Mouse (Mus musculus): ENCODE measurements around the gene Hypk.
"Not testable (repeated sequence)": the region's sequence is repeated elsewhere in the genome, so short reads cannot be mapped to it uniquely, and the experiment has no call there.

Gene Hypk

DNA sequence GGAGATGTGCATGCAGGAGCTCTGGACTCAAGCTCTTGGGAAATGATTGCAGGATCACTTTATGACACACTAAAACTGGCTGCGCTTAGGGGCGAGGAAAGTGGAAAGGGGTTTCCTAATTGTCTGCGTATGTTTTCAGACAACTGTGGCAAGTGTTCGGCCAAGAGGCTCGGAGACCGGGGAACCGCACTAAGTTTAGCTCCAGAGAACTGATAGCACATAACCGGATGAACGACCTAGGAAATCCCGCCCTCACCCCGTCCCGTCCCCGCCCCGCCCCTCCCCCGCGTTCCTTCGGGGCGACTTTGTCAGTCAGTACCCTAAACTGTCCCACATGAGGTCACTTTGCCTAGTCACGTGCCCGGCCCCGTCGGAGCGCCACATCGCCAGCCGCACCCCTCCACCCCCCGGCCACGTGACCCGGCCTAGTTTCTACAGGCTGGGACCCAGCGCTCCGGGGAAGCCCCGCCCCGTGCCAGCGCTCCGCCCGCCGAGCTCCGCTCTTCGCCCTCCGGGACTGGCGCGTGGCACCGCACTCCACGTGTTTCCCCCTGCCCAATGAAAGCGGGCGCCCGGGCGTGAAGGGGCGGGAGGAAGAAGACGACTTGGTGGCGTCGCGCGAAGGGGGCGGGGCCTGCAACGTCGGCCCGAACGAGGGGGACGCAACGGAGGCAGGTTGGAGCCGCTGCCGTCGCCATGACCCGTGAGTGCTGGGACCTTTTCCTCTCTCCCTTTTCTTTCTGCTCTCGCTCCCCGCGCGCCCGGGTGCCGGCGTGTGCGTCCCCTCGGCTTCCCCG, 4.2 kb upstream of the Hypk start, which contains the start of gene Serf2:
TSS of gene Serf2 (plus strand) at position 457 of the 797 bp plus-strand sequence.
- peak; percentile 99 to 100 for DNase-seq

DNA sequence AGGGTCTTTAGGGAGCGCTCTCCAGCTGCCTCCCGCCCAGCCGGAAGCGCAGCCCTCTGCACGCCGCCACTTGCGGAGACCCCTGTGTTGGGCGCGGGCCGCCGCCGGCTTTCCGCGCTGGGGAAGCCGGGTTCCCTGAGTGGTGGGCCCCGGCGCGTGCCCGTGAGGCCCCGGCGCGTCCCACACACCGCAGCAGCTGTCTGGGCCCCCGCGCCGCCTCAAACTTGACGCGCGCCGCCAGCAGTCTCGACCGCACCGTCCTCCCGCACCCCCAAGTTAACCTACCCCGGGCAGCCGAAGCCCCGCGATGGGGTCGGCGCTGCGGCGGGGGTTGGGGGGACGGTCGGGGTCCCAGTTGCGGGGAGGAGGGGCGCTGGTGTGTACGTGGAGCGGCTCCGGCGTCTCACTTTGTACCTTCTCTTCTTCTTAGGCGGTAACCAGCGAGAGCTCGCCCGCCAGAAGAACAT, 3.5 kb upstream of the Hypk start:
- DNase-seq: no peak

DNA sequence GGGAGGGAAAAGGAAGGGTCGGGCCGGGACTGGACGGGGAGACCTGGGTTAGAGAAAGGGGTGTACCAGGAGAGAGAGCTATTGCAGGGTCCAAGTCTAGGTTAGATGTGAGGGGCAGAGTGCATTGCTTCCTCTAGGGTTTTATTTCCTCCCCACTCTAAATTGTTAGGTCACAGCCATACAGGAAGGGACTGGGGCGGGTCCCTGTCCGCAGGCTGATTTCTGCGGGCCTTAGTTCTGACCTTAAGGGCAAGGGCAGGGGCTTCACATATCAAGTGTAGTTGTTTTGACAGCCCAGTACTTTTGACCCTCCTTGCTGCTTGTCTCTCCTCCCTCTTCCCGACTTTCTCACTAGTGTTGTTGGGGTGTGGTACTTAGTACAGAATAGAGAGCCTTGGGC, 3.0 kb upstream of the Hypk start:
- DNase-seq: peak in 1 of 2 experiments; percentile 25

DNA sequence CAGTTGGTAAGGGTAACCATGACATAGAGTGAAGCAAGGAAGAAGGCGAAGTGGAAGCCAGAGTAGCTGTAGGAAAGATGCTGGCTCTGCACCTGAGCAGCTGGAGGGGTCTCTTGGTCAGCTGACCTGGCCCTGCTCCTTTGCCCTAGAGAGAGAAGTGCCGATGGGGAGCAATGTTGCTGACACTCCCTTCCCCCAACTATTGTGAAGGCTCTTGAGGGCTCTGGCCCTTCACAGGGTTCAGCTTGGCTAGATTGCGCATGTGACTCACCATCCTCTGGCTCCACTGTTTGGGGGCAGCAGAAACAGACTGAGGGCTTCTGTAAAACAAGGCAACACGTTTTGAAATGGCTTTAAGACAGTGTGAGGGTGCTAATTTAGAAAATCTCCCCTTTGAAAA, 729 bp upstream of the Hypk start:
- no peak for DNase-seq

DNA sequence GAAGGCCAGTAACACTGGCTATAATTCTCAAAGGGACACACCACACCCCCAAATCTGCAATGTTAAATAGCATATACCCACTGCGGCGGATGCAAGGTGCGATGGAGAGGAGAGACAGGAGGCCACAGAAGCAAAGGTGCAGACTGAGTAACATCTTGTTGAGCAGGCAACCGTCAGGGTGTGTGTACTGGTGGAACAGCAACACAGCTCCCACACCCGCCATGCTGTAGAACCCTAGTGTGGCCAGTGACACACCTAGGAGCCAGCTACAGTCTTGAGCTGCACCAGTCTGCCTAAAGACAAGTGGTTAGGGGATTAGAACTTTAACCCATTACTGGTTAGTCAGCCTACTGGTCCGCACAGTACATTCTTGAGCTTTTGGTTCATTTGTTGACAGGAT, 827 bp downstream of the Hypk start:
- DNase-seq: no peak

DNA sequence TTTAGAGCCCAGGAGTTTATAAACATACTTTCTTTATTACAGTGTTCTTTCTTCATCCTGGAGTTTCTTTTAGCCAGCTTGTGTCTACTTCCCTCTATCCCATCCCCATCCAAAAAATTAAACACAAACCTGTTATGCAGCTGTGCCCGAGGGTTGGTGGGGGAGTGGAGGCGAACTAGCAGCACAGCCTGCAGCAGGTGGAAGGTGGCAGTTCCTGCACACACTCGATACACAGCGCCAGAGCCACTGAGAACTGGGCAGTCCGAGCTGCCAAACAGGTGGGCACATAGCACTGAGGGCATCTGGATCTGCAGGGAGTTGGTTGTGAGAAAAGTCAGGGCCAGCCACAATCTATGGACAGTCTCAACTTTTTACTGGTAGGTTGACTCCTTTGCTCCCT, 2.4 kb downstream of the Hypk start:
- no peak for DNase-seq

DNA sequence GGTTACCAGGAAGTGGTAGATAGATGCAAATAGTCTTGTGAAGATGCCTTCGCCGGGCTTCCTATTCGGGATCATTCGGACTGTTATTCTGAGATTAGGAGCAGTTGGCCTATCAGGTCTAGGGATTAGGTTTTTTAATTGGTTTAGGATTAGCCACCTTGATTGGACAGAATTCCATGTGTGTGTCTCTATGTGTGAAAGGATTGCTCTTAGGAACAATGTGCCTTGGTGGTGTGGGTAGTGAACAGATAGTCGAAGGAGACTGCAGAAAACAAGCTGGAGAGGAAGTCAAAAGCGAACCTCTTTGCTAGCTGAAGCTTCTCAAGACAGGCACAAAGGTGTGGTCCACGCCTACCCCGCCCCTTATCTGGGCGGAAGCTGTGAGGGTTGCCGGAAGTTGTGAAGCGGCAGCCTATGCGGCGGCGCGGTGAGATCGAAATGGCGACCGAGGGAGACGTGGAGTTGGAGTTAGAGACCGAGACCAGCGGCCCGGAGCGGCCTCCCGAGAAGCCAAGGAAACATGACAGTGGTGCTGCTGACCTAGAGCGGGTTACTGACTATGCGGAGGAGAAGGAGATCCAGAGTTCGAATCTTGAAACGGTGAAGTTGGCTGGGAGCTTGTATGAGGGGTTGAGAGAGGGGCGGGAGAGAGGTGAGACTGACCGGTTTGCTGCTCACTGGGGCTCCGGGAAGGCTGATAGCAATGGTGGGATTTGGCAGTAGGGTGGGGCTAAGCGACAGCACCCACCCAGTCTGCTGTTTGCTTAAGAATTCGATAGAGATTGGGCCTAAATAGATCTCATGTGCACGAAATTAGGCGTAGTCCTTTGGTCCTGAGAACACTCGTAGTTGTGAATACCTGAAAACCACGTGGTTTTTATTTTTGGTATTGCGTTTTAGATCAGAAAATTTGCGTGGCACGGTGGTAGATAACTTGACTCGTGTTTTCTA, 3.9 kb downstream of the Hypk start, which contains the start of gene Serinc4:
TSS of gene Serinc4 (minus strand) at position 90 of the 951 bp plus-strand sequence.
- DNase-seq: peak; percentile 78 to 83

DNA sequence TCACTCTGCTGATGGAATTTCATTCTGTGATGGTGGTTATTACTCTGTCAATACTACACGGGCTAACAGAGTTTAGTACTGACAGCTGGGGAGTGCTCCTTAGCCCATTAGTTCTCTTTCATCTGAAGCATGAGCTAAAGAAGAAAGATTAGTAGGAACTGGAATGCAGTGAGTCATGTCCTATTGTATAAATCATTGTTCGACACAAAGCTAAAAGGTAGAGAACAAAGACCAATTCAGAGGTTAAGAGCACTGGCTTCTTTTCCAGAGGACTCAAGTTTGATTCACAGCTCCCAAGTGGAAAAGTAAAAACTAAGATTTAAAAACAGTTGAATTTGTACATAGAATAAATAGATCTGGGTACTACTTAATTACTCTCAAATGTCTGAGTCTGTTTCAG, 7.0 kb downstream of the Hypk start:
- DNase-seq: no peak

DNA sequence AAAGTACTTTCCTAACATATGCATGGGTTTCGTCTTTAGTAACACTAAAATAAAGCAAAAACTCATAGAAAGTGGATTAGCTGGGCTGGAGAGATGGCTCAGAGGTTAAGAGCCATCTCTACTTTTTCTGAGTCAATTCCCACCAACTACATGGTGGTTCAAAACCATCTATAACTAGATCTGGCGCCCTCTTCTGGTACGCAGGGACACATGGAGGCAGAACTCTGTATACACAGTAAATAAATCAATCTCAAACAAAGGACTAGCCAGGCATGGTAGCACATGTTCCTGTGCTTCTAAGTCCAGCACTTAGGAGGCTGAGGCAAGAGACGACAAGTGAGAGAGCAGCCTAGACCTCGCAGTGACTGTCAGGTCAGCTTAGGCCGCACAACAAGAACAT, 15.9 kb downstream of the Hypk start:
- DNase-seq: not testable (repeated sequence)

DNA sequence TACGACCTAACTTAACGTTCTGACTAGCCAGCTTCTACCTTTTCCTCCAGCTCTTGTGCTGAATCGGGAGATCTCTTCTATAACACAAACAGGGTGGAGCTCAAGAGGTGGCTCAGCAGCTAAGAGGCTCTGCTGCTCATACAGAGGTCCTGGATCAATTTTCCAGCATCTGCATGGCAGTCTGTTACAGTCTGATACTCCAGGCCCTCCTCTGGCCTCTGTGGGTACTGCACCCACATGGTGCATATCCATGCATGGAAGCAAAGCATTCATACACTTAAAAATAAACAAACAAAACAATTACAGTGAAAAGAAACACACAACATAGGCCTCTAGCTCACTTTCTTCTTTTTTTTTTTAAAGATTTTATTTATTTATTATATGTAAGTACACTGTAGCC, 19.7 kb downstream of the Hypk start:
- not testable (repeated sequence) for DNase-seq

DNA sequence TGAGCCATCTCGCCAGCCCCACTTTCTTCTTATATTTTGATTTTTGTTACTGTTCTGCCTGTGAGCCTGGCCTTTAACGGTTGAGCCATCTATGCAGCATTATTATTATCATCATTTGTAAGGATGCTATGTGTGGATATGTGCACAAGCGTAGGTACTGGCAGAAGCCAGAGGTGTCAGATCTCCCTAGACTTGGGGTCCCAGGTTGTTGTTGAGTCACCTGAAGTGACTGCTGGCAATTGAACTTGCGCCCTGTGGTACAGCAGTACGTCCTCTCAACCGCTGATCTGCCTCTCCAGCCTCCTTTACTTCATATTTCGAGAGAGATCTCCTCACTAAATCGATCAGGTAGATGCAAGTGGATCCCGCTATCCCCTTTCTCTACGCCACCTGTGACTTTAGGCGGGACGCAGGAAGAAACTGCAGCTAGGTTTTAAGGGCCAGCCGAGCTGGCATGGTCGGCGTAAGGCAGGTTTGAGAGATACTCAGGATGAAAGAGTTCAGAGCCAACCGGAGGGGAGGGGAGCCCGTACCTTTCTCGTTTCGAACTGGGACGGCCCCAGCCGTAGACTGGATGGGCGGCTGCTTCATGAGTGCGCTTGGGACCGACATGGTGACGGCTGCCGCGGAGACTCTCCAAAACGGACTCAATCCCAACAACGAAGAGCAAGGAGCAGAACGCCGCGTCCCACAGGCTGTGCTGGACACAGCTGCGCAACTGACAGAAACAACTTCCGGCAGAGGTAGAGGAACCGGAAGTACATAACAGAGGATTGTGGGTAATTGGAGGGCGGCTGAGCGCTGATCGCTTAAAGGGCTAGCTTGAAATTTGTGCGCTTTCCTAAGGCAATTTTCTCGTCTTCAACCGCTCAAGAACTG, 20.4 kb downstream of the Hypk start, which contains the start of gene Mfap1b:
TSS of gene Mfap1b (minus strand) at position 767 of the 879 bp plus-strand sequence.
- peak; percentile 60 to 65 for DNase-seq

DNA sequence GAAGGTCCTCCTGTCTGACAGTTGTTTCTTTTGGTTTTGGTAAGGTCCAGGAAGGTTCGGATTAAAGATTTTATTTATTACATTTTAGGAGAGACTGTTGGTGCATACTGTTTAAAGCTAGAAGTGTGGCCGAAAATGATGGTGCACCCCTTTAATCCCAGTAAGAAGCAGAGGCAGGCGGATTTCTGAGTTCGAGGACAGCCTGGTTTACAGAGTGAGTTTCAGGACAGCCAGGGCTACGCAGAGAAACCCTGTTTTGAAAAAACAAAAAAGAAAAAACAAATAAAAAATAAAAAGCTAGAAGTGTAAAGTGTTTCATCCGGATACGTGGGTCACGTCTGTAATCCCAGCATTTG, 21.1 kb downstream of the Hypk start:
- no peak for DNase-seq

DNA sequence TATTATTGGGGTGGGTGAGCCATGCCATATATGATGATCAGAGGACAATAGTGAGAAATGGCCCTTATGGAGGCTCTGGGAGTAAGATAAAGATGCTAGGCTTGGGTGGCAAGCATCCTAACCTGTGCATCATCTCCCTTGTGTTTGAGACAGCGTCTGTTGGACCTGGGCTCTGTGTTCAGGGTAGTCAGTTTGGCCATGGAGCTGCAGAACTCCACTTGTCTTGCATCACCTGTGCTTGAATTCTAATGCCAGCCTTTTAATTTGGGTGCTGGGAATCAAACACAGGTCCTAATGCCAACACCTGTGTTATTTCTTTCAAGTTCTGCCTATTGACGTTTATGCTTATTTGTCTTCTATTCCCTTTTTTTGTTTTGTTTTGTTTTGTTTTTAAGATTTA, 22.2 kb downstream of the Hypk start:
- DNase-seq: not testable (repeated sequence)

DNA sequence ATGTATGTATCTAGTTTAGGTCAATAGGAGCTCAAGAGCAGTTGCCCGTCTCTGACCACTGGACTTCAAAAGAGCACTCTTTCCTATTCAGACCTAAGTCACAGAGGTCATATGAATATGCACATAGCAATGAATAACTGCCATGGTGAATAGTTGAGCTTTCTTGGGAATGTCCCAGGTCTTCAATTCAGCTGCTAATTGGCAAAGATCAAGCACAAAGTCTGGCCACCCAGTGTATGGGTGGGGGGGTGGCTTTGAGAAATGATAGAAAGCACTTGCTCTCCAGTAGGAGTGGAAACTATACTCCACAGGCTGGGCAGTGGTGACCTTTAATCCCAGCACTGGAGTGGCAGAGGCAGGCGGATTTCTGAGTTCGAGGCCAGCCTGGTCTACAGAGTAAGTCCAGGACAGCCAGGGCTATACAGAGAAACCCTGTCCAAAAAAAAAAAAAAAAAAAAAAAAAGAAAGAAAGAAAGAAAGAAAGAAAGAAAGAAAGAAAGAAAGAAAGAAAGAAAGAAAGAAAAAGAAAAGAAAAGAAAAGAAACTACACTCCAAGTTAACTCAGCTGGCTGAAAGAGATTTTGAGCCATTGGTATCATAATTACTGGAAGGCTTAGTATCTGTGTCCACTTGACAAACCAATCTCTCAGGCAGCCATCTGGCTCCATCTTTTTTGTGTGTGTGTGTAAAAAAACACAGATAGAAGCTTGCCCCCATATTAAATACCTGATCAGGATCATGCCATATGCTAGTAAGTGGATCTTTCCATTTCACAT, 24.6 kb downstream of the Hypk start:
- DNase-seq: no peak

DNA sequence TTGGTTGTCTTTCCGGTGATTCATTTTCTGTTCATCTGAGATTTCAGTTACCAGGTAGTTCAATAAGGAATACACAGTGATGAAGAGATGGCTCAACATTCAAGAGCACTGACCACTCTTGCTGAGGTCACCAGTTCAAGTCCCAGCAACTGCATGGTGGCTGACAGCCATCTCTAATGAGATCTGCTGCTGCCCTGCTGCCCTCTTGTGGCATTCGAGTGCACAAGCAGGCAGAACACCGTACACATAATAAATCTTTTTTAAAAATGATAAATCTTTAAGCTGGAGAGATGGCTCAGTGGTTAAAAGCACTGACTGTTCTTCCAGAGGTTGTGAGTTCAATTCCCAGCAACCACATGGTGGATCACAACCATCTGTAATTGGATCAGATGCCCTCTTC, 27.4 kb downstream of the Hypk start:
- DNase-seq: peak in 1 of 2 experiments; percentile 44

DNA sequence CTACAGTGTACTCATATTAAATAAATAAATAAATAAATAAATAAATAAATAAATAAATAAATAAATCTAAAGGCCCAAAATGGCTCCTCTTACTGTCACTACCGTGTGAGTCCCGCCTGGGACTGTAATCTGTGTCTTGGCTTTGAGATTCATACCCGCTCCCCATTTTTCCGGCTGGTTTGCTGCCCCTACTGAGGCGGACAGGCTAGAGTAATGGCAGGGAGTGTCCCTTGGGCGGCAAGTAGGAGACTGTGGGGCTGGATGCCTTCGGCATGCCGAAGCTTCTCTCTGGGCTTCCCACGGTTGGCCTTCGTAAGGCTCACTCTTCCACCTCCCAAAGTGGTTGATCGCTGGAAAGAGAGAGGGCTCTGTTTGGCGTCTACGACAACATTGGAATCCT, 27.8 kb downstream of the Hypk start:
- not testable (repeated sequence) for DNase-seq

DNA sequence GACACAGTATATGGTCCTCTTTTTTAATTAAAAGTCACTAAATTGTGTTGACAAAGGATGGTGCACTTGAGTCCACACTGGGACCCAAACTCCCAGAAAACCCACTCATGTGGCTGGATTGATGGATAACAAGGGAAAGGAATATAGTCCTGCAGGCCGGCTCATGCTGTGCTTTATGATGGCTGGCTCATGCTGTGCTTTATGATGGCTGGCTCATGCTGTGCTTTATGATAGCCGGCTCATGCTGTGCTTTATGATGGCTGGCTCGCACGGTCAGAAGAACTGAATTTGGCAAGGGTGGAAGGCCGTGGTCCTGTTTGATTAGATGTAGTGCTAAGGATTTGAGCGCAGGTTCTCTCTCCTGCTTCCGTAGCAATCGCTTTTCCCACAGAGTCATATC, 30.5 kb downstream of the Hypk start:
- no peak for DNase-seq

DNA sequence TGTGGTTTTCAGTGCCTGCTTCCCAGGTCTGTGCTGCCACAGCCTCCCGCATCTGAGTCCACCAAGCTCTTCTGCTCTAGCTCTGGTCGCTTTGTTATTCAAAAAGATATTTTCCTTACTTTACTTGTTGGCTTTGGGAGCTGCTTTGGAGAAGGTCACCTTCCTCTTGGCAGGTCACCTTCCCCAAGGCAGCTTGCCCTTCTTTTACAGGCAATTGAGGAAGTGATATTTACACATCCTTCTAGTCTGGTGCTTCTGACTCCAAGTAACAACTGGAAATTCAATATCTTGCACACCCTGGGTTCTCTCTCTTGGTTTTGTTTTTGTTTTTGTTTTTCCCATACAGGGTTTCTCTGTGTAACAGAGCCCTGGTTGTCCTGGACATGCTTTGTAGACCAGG, 31.3 kb downstream of the Hypk start:
- DNase-seq: not testable (repeated sequence)

DNA sequence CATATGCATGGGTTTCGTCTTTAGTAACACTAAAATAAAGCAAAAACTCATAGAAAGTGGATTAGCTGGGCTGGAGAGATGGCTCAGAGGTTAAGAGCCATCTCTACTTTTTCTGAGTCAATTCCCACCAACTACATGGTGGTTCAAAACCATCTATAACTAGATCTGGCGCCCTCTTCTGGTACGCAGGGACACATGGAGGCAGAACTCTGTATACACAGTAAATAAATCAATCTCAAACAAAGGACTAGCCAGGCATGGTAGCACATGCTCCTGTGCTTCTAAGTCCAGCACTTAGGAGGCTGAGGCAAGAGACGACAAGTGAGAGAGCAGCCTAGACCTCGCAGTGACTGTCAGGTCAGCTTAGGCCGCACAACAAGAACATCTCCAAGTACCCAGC, 48.5 kb downstream of the Hypk start:
- not testable (repeated sequence) for DNase-seq

DNA sequence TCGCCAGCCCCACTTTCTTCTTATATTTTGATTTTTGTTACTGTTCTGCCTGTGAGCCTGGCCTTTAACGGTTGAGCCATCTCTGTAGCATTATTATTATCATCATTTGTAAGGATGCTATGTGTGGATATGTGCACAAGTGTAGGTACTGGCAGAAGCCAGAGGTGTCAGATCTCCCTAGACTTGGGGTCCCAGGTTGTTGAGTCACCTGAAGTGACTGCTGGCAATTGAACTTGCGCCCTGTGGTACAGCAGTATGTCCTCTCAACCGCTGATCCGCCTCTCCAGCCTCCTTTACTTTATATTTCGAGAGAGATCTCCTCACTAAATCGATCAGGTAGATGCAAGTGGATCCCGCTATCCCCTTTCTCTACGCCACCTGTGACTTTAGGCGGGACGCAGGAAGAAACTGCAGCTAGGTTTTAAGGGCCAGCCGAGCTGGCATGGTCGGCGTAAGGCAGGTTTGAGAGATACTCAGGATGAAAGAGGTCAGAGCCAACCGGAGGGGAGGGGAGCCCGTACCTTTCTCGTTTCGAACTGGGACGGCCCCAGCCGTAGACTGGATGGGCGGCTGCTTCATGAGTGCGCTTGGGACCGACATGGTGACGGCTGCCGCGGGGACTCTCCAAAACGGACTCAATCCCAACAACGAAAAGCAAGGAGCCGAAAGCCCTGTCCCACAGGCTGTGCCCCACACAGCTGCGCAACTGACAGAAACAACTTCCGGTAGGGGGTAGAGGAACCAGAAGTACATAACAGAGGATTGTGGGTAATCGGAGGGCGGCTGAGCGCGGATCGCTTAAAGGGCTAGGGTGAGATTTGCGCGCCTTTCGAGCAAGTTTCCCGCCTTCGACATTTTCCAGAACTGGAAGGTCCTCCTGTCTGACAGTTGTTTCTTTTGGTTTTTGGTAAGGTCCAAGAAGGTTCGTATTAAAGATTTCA, 53.1 kb downstream of the Hypk start, which contains the start of the genes Mfap1a and Wdr76:
TSS of gene Mfap1a (minus strand) at position 724 of the 941 bp plus-strand sequence.
TSS of gene Wdr76 (plus strand) at position 782 of the 941 bp plus-strand sequence.
- DNase-seq: peak; percentile 65 to 71

Measured in spleen, adult 18-20 months (tissue).